Mouse (Mus musculus) hindbrain, embryonic 11.5 days (tissue): ENCODE results near the gene Neurl4. TPM values are rescaled to one million over a fixed set of nuclear protein-coding genes. Genes with fewer than 3 reads are reported as not detected.
A peak's percentile ranks its signal among the peaks of the same experiment; 100 is the strongest.

Experiments
- ATAC-seq: fragments of 200-750 bp; cut with Nextera tagmentation; 2 replicates; pipeline ENCODE4 v1.8.0; 2017; ENCODE audit warnings: mild to moderate bottlenecking, moderate TSS enrichment, moderate library complexity; ENCODE audit not compliant: low FRiP score
- DNase-seq: peaks from one replicate; pipeline ENCODE4 v3.0.0-alpha.2; 2015; ENCODE audit warnings: low spot score
- H3K27ac ChIP-seq: fragments of 300-500 bp; sonication (generic); 2 replicates; pipeline ENCODE4 v1.5.1; 2014; ENCODE audit warnings: mild to moderate bottlenecking, low read depth, low read length
- H3K27me3 ChIP-seq: fragments of 300-500 bp; sonication (generic); 2 replicates; pipeline ENCODE4 v1.6.1; 2014; ENCODE audit warnings: mild to moderate bottlenecking, low read length, moderate library complexity, mixed read lengths; ENCODE audit not compliant: control insufficient read depth, insufficient read depth
- H3K36me3 ChIP-seq: fragments of 300-500 bp; sonication (generic); 2 replicates; pipeline ENCODE4 v1.6.1; 2014; ENCODE audit warnings: mild to moderate bottlenecking, low read length, moderate library complexity, mixed read lengths; ENCODE audit not compliant: control insufficient read depth, insufficient read depth
- H3K4me1 ChIP-seq: fragments of 300-500 bp; sonication (generic); replicated peaks from 2 replicates; pipeline ENCODE4 v1.6.1; 2014; ENCODE audit warnings: low read length, mixed read lengths; ENCODE audit not compliant: control insufficient read depth, insufficient read depth
- H3K4me2 ChIP-seq: fragments of 300-500 bp; sonication (generic); replicated peaks from 2 replicates; pipeline ENCODE4 v1.6.1; 2014; ENCODE audit warnings: mild to moderate bottlenecking, low read depth, low read length
- H3K4me3 ChIP-seq: fragments of 300-500 bp; sonication (generic); 2 replicates; pipeline ENCODE4 v1.5.1; 2014; ENCODE audit warnings: low read depth, low read length
- H3K9ac ChIP-seq: fragments of 300-500 bp; sonication (generic); 2 replicates; pipeline ENCODE4 v1.6.1; 2014; ENCODE audit warnings: low read depth, low read length
- H3K9me3 ChIP-seq: fragments of 300-500 bp; sonication (generic); 2 replicates; pipeline ENCODE4 v1.6.1; 2016; ENCODE audit warnings: low read length; ENCODE audit not compliant: control insufficient read depth
- WGBS: fragments of 180-500 bp; shearing (Covaris S2); extraction: QIAGEN DNeasy Blood & Tissue Kit; methylation state at CpG from one replicate; pipeline ENCODE4 v1.1.7; 2014; 5-methylcytosine and 5-hydroxymethylcytosine counted together
- polyA plus RNA-seq: library from polyadenylated mRNA; unstranded; fragments of >200 nt; fragmentation: Nextera tagmentation; extraction: Ambion mirVana; gene quantifications from 2 replicates; pipeline ENCODE4 v1.2.1, GENCODE M21; 2014

Neurl4 gene
- polyA plus RNA-seq, 1 experiment from 2014 or later = 20.6 TPM

GRCm38 (mm10) chr11:69879711-69880110 is 21.2 kb upstream of the Neurl4 start:
- no peak for DNase-seq
- Histone ChIP-seq H3K27ac (no peak overlapping the region), H3K4me2 (peak overlapping the region; percentile 68), H3K27me3 (no peaks in the 10 kb centered on the region), H3K4me1 (no peaks in the 10 kb centered on the region; the same call in none of the 2 replicates), H3K4me3 (no peak overlapping the region), H3K9me3 (no peaks in the 10 kb centered on the region), H3K9ac (no peak overlapping the region), H3K36me3 (no peaks in the 10 kb centered on the region)
- ATAC-seq = no peak
- 58% methylated on average over 15 of the region's 15 CpGs for WGBS

DNA sequence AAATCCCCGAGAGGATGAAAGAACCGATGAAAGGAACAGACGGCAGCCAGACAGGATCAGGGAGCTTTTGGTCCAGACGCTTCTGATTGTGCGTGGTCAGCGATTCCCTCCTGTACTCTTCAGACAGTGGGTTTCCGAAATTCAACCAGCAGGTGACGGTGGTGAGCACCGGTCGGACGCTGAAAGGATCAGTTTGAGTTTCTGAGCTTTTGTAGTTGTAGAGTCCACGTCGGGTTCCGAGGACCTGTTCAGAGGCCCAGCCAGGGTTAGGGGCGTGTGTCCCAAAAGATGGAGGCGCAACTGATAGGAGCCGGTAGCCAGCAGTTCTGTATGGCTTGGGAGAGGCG is 20.4 kb upstream of the Neurl4 start:
- H3K4me1 ChIP-seq = no peaks in the 10 kb centered on the region; the same call in none of the 2 replicates
- peak; percentile 72 for DNase-seq
- no peaks in the 10 kb centered on the region for H3K27me3 ChIP-seq
- H3K27ac ChIP-seq = peak overlapping the region; percentile 67; the same call in 1 of the 2 replicates
- peak; percentile 36; the same call in 1 of the 2 replicates for ATAC-seq
- H3K9ac ChIP-seq = peak overlapping the region; percentile 61; the same call in 1 of the 2 replicates
- no peaks in the 10 kb centered on the region for H3K36me3 ChIP-seq
- H3K4me2 ChIP-seq = peak overlapping the region; percentile 68
- WGBS = under 1% methylated on average over 18 of the region's 18 CpGs
- peak overlapping the region; percentile 46 for H3K4me3 ChIP-seq
- H3K9me3 ChIP-seq = no peaks in the 10 kb centered on the region

DNA sequence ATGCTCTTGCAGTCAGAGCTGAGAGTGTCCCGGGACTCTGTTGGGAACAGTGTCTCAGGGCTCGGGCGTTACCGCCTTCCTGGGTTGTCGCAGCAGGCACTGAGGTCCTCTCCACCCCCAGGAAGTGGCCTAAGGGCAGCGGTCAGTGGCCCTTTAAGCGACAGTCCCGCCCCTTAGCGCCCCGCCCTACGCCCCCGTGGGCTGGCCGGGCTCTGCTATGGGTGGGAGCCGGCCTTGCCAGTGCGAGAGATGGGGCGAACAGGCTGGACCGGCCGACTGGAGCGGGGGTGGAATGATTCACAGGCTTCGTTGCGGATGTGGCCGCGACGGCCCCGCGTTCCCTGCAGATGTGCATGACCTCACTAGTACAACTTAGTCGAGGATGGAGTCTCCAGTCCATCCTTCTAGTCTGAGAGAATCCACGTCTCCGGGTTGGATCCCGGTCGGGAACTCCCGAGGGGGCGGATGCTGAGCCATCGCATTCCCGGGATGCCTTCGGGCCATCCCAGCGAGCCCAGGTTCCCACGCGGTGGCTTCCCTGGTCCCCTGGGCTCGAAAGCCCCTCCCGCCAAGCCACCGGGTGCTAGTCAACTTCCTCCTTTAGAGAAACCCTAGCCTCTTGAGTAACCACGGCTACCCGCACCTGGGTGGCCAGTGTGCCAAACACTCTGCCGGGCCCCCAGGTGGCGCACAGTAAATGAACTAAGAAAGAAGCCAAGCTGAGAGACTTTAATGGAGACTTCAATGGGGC is 19.8 kb upstream of the Neurl4 start, which contains the start of gene Kctd11:
Gene Kctd11 (minus strand): TSS at position 554 of the 751 bp plus-strand sequence.
- peak; percentile 73 for ATAC-seq
- Histone ChIP-seq H3K4me1 (no peaks in the 10 kb centered on the region; the same call in none of the 2 replicates), H3K4me2 (peak within 1 kb of the TSS; percentile 68), H3K9ac (peak within 1 kb of the TSS; percentile 61), H3K27me3 (no peaks in the 10 kb centered on the region), H3K27ac (peak within 1 kb of the TSS; percentile 67), H3K4me3 (peak within 1 kb of the TSS; percentile 46), H3K9me3 (no peaks in the 10 kb centered on the region), H3K36me3 (no peaks in the 10 kb centered on the region)
- DNase-seq = peak; percentile 80
- WGBS = under 1% methylated on average over 45 of the region's 46 CpGs

GRCm38 (mm10) chr11:69881787-69882670 is 18.8 kb upstream of the Neurl4 start:
- Histone ChIP-seq H3K27ac (no peak overlapping the region), H3K9me3 (no peaks in the 10 kb centered on the region), H3K36me3 (no peaks in the 10 kb centered on the region), H3K27me3 (no peaks in the 10 kb centered on the region), H3K9ac (peak overlapping the region; percentile 61; the same call in 1 of the 2 replicates), H3K4me3 (no peak overlapping the region; the same call in none of the 2 replicates), H3K4me1 (no peaks in the 10 kb centered on the region; the same call in none of the 2 replicates), H3K4me2 (peak overlapping the region; percentile 68)
- no peak for ATAC-seq
- 62% methylated on average over 21 of the region's 21 CpGs for WGBS
- DNase-seq = no peak

DNA sequence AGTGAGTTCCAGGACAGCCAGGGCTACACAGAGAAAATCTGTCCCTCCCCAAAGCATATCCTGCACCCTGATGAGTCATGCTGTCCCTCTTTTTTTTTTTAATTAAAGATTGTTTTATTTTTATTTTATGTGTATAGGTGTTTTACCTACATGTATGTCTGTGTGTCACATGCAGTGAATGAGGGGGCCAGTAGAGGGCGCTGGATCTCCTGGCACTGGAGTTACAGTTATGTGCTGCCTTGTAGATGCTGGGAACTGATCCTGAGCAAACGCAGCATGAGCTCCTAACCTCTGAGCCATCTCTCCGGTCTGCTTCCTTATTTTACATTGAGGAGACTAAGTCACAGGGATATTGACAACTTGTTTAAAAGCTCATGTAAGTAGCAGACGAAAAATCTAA is 17.8 kb upstream of the Neurl4 start:
- Histone ChIP-seq H3K4me1 (no peaks in the 10 kb centered on the region; the same call in none of the 2 replicates), H3K4me2 (no peak overlapping the region), H3K36me3 (no peaks in the 10 kb centered on the region), H3K27ac (no peak overlapping the region), H3K9ac (no peak overlapping the region), H3K27me3 (no peaks in the 10 kb centered on the region), H3K9me3 (no peaks in the 10 kb centered on the region), H3K4me3 (no peak overlapping the region)
- DNase-seq (peak; percentile 32), ATAC-seq (no peak)
- 69% methylated on average over 4 of the region's 4 CpGs for WGBS

DNA sequence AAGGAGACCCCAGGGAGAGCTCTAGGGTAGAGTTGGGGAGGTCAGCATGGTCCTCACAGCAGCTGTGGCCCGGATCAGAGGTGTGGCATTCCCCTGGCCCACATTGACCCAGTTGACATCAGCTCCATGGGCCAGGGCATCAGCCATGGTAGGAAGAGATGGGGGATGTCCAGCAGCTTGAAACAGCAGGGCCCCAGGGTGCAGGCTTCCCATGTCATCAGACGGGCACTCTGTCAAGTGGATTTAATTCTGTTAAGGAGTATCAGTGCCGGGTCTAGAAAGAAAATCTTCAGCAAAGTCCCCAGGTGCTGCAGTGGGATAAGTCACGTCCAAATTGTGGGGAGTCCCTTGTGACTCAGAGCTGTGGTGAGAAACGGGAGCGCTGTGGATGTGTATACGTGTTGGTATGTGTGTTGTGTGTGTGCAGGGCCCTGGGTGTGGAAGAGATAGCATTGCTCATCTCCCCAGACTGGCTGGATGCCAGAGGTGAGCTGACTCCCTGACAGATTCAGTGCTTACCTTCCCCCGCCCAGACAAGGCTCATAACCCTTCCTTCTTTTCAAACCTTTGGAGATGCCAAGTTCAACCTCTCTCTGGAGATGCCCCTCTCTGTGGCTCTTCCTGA is 17.2 kb upstream of the Neurl4 start:
- no peak overlapping the region for H3K9ac ChIP-seq
- H3K27me3 ChIP-seq = no peaks in the 10 kb centered on the region
- DNase-seq (no peak), ATAC-seq (no peak)
- no peaks in the 10 kb centered on the region for H3K9me3 ChIP-seq
- H3K4me1 ChIP-seq = no peaks in the 10 kb centered on the region; the same call in none of the 2 replicates
- H3K4me3 ChIP-seq = no peak overlapping the region
- no peaks in the 10 kb centered on the region for H3K36me3 ChIP-seq
- H3K27ac ChIP-seq = no peak overlapping the region
- H3K4me2 ChIP-seq = no peak overlapping the region
- 89% methylated on average over 8 of the region's 8 CpGs for WGBS

GRCm38 (mm10) chr11:69884240-69884639 is 16.6 kb upstream of the Neurl4 start:
- WGBS = 88% methylated on average over 9 of the region's 9 CpGs
- Histone ChIP-seq H3K27ac (no peak overlapping the region), H3K4me1 (no peaks in the 10 kb centered on the region; the same call in none of the 2 replicates), H3K4me3 (no peak overlapping the region), H3K4me2 (no peak overlapping the region), H3K27me3 (no peaks in the 10 kb centered on the region), H3K9ac (no peak overlapping the region), H3K36me3 (no peaks in the 10 kb centered on the region), H3K9me3 (no peaks in the 10 kb centered on the region)
- DNase-seq (no peak), ATAC-seq (no peak)

DNA sequence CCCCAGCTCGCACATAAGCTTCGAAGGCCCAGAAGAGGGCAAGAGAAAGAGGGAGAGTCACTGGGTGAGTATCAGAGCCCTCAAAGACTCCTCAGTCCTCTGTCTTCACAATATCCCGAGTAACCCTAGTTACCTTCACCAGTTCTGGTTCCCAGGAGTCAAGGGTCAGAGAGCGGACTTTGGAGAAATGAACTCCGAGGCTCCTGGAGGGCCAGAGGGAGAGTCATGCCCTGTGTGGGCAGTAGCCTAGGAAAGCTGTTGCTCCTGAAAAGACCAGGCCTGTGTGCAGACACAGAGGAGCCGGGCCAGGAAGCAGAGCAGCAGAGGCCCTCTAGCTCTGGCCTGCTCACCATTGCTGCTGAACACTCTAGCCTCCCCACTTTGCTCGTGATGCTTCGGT is 16.2 kb upstream of the Neurl4 start:
- WGBS = 80% methylated on average over 8 of the region's 8 CpGs
- no peak overlapping the region for H3K9ac ChIP-seq
- no peak for ATAC-seq
- H3K9me3 ChIP-seq = no peaks in the 10 kb centered on the region
- H3K4me2 ChIP-seq = no peak overlapping the region
- H3K4me1 ChIP-seq = no peaks in the 10 kb centered on the region; the same call in none of the 2 replicates
- DNase-seq = no peak
- H3K4me3 ChIP-seq = no peak overlapping the region
- H3K36me3 ChIP-seq = no peaks in the 10 kb centered on the region
- H3K27me3 ChIP-seq = no peaks in the 10 kb centered on the region
- H3K27ac ChIP-seq = no peak overlapping the region
